Mouse (Mus musculus) 416B (cell line): ENCODE measurements around the gene Acot7.

Experiments
- DNase-seq: peaks from one replicate; pipeline ENCODE4 v3.0.0; 2011; ENCODE audit warnings: low read depth

Acot7 gene

GRCm38 (mm10) chr4:152177537-152178343, at the start of gene Acot7:
Gene Acot7 (plus strand): TSS chr4:152178134.
- DNase-seq, result peak; percentile 91

GRCm38 (mm10) chr4:152128784-152129183, 49.1 kb upstream of the Acot7 start:
- no peak for DNase-seq

GRCm38 (mm10) chr4:152129395-152129930, 48.5 kb upstream of the Acot7 start:
- no peak for DNase-seq

- DNase-seq, result no peak
These were observed 46.9 kb upstream of the Acot7 start for GRCm38 (mm10) chr4:152130771-152131653.

- DNase-seq, result no peak
These were observed 45.8 kb upstream of the Acot7 start for GRCm38 (mm10) chr4:152131809-152132771.

- DNase-seq, result no peak
These were observed 45.2 kb upstream of the Acot7 start for GRCm38 (mm10) chr4:152132772-152133169.

- DNase-seq, result no peak
These were observed 44.7 kb upstream of the Acot7 start for GRCm38 (mm10) chr4:152133213-152133612.

GRCm38 (mm10) chr4:152134507-152134906, 43.4 kb upstream of the Acot7 start:
- DNase-seq, result peak; percentile 51

- no peak for DNase-seq
These were observed 42.6 kb upstream of the Acot7 start for GRCm38 (mm10) chr4:152135363-152135762.

- DNase-seq, result peak; percentile 58
These were observed 41.6 kb upstream of the Acot7 start for GRCm38 (mm10) chr4:152136112-152136875.

- no peak for DNase-seq
These were observed 41.1 kb upstream of the Acot7 start for GRCm38 (mm10) chr4:152136876-152137250.

GRCm38 (mm10) chr4:152138497-152139260, 39.3 kb upstream of the Acot7 start:
- peak; percentile 93 for DNase-seq

- DNase-seq, result peak; percentile 72
These were observed 37.5 kb upstream of the Acot7 start for GRCm38 (mm10) chr4:152140441-152140840.

GRCm38 (mm10) chr4:152141521-152142135, 36.3 kb upstream of the Acot7 start:
- DNase-seq, result no peak

GRCm38 (mm10) chr4:152143632-152144031, 34.3 kb upstream of the Acot7 start:
- DNase-seq, result peak; percentile 20

- DNase-seq, result no peak
These were observed 32.5 kb upstream of the Acot7 start for GRCm38 (mm10) chr4:152145473-152145872.

- DNase-seq, result no peak
These were observed 31.7 kb upstream of the Acot7 start for GRCm38 (mm10) chr4:152146033-152146827.

- DNase-seq, result no peak
These were observed 27.4 kb upstream of the Acot7 start for GRCm38 (mm10) chr4:152150546-152150945.
